Mouse (Mus musculus) forebrain, embryonic 16.5 days (tissue): ENCODE data around the gene Drc3. TPM values are rescaled to one million over a fixed set of nuclear protein-coding genes. Genes with fewer than 3 reads are reported as not detected.

Source experiments
- ATAC-seq: fragments of 200-750 bp; cut with Nextera tagmentation; 2 replicates; pipeline ENCODE4 v1.8.0; 2017; ENCODE audit warnings: mild to moderate bottlenecking, moderate library complexity
- H3K27ac ChIP-seq: fragments of 300-500 bp; sonication (generic); 2 replicates; pipeline ENCODE4 v1.5.1; 2014; ENCODE audit warnings: low read length, control low read depth
- H3K27me3 ChIP-seq: fragments of 300-500 bp; sonication (generic); replicated peaks from 2 replicates; pipeline ENCODE4 v1.6.1; 2014; ENCODE audit warnings: low read length; ENCODE audit not compliant: control insufficient read depth, insufficient read depth
- H3K36me3 ChIP-seq: fragments of 300-500 bp; sonication (generic); 2 replicates; pipeline ENCODE4 v1.6.1; 2014; ENCODE audit not compliant: control insufficient read depth, insufficient read depth
- H3K4me1 ChIP-seq: fragments of 300-500 bp; sonication (generic); replicated peaks from 2 replicates; pipeline ENCODE4 v1.6.1; 2014; ENCODE audit warnings: low read length; ENCODE audit not compliant: control insufficient read depth, insufficient read depth
- H3K4me2 ChIP-seq: fragments of 300-500 bp; sonication (generic); 2 replicates; pipeline ENCODE4 v1.6.1; 2014; ENCODE audit warnings: mild to moderate bottlenecking, low read length, control low read depth
- H3K4me3 ChIP-seq: fragments of 300-500 bp; sonication (generic); replicated peaks from 2 replicates; pipeline ENCODE4 v1.5.1; 2014; ENCODE audit warnings: mild to moderate bottlenecking, low read length, control low read depth
- H3K9ac ChIP-seq: fragments of 300-500 bp; sonication (generic); replicated peaks from 2 replicates; pipeline ENCODE4 v1.6.1; 2014; ENCODE audit warnings: low read depth, low read length, control low read depth
- H3K9me3 ChIP-seq: fragments of 300-500 bp; sonication (generic); 2 replicates; pipeline ENCODE4 v1.6.1; 2016; ENCODE audit warnings: low read length; ENCODE audit not compliant: control insufficient read depth
- WGBS: fragments of 180-500 bp; shearing (Covaris S2); extraction: QIAGEN DNeasy Blood & Tissue Kit; methylation state at CpG from one replicate; pipeline ENCODE4 v1.1.7; 2014; 5-methylcytosine and 5-hydroxymethylcytosine counted together
- polyA plus RNA-seq: library from polyadenylated mRNA; unstranded; fragments of >200 nt; fragmentation: Nextera tagmentation; extraction: Ambion mirVana; gene quantifications from 2 replicates; pipeline ENCODE4 v1.2.1, GENCODE M21; 2015

The Drc3 gene
- polyA plus RNA-seq, 1 experiment from 2014 or later, result 4.7 TPM

GRCm38 (mm10) chr11:60351925-60352371, 1.2 kb upstream of the Drc3 start:
- Histone ChIP-seq H3K4me1 (peaks cover 16% of the 10 kb centered on the region), H3K9me3 (no peaks in the 10 kb centered on the region), H3K27ac (no peak overlapping the region; the same call in 1 of the 2 replicates), H3K27me3 (no peaks in the 10 kb centered on the region), H3K4me2 (peak overlapping the region; percentile 62), H3K36me3 (no peaks in the 10 kb centered on the region), H3K9ac (peak overlapping the region; percentile 71), H3K4me3 (peak overlapping the region; percentile 85)
- 23% methylated on average over 11 of the region's 11 CpGs for WGBS
- ATAC-seq, result no peak

DNA sequence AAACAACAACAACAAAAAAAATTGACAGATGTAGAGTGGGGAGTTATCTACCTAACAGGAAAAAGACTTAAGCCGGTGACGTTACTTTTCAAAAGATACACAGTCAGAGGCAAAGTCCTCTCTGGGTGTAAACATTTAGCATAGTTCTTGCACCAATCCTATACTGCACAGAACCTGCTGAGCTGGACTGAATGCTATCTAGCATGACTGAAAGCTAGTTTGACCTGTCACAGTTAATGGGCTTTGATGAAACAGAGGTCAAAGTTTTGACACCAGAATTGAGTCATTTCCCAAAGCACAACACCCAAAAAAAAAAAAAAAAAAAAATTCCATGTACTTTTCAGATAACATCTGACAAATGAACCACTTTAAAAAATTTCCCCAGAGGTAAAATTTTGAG, 2.8 kb downstream of the Drc3 start:
- 97% methylated on average over 2 of the region's 2 CpGs for WGBS
- Histone ChIP-seq H3K4me3 (no peak overlapping the region), H3K36me3 (no peaks in the 10 kb centered on the region), H3K9me3 (no peaks in the 10 kb centered on the region), H3K4me2 (no peak overlapping the region), H3K4me1 (peaks cover 13% of the 10 kb centered on the region), H3K27me3 (no peaks in the 10 kb centered on the region), H3K27ac (no peak overlapping the region), H3K9ac (no peak overlapping the region)
- ATAC-seq, result no peak

GRCm38 (mm10) chr11:60357116-60357515, 4.0 kb downstream of the Drc3 start:
- Histone ChIP-seq H3K4me2 (no peak overlapping the region), H3K27ac (no peak overlapping the region), H3K27me3 (no peaks in the 10 kb centered on the region), H3K9ac (no peak overlapping the region), H3K36me3 (no peaks in the 10 kb centered on the region), H3K4me1 (peaks cover 3% of the 10 kb centered on the region), H3K9me3 (no peaks in the 10 kb centered on the region), H3K4me3 (no peak overlapping the region)
- no peak for ATAC-seq
- 37% methylated on average over 1 of the region's 1 CpGs for WGBS

DNA sequence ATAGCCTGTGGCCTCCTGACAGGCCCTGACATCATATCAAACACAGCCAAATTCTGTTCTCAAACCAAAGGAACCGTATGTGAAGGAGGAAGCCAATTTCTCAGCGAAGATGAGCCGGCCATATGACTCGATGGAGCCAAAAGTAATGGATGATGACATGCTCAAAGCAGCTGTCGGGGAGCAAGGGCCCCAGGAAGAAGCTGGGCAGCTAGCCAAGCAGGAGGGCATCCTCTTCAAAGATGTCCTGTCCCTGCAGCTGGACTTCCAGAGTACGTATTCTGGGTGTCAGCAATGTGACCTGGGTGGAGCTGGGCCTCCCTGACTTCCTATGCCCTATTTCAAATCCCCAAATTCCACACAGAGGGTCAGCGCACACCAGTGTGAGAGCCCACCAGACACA, 5.4 kb downstream of the Drc3 start:
- no peaks in the 10 kb centered on the region for H3K9me3 ChIP-seq
- no peaks in the 10 kb centered on the region for H3K27me3 ChIP-seq
- no peak for ATAC-seq
- H3K4me1 ChIP-seq, result 0 out of 2 replicates have a peak, but pooled peaks cover under 1% of the 10 kb centered on the region
- 76% methylated on average over 7 of the region's 7 CpGs for WGBS
- H3K9ac ChIP-seq, result no peak overlapping the region
- no peak overlapping the region for H3K27ac ChIP-seq
- H3K4me3 ChIP-seq, result no peak overlapping the region
- no peaks in the 10 kb centered on the region for H3K36me3 ChIP-seq
- H3K4me2 ChIP-seq, result no peak overlapping the region

DNA sequence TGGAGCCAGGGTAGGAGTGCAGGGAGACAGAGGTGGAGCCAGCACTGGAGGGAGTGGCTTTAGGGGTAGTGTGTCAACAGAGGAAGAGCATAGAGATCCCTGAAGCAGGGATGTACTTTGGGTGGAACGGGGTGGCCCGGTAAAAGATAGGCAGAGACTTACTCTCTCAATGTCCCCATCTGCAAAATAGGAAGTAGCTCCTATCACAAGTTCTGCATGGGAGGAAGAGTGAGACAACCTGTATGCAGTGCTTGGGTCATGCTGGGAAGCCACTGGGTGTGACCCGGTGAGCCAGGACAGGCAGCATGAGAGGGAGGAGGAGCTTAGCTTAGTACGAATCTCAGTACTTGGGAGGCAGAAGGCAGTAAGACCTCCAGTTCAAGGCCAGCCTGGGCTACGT, 6.0 kb downstream of the Drc3 start:
- H3K27ac ChIP-seq, result no peak overlapping the region
- no peak for ATAC-seq
- 73% methylated on average over 5 of the region's 5 CpGs for WGBS
- H3K4me1 ChIP-seq, result no peaks in the 10 kb centered on the region
- H3K27me3 ChIP-seq, result no peaks in the 10 kb centered on the region
- H3K9ac ChIP-seq, result no peak overlapping the region
- H3K4me3 ChIP-seq, result no peak overlapping the region
- no peaks in the 10 kb centered on the region for H3K9me3 ChIP-seq
- no peaks in the 10 kb centered on the region for H3K36me3 ChIP-seq
- H3K4me2 ChIP-seq, result no peak overlapping the region

- H3K9me3 ChIP-seq, result no peaks in the 10 kb centered on the region
- H3K27ac ChIP-seq, result no peak overlapping the region
- no peak for ATAC-seq
- H3K36me3 ChIP-seq, result no peaks in the 10 kb centered on the region
- H3K27me3 ChIP-seq, result no peaks in the 10 kb centered on the region
- H3K4me2 ChIP-seq, result no peak overlapping the region
- H3K9ac ChIP-seq, result no peak overlapping the region
- no peaks in the 10 kb centered on the region for H3K4me1 ChIP-seq
- 67% methylated on average over 1 of the region's 1 CpGs for WGBS
- H3K4me3 ChIP-seq, result no peak overlapping the region
Measured at GRCm38 (mm10) chr11:60359936-60360335, 6.8 kb downstream of the Drc3 start.

GRCm38 (mm10) chr11:60360631-60361201, 7.6 kb downstream of the Drc3 start:
- no peak for ATAC-seq
- Histone ChIP-seq H3K27ac (no peak overlapping the region), H3K4me1 (no peaks in the 10 kb centered on the region), H3K36me3 (no peaks in the 10 kb centered on the region), H3K9ac (no peak overlapping the region), H3K27me3 (no peaks in the 10 kb centered on the region), H3K4me2 (no peak overlapping the region), H3K9me3 (no peaks in the 10 kb centered on the region), H3K4me3 (no peak overlapping the region)
- WGBS, result 74% methylated on average over 5 of the region's 5 CpGs

DNA sequence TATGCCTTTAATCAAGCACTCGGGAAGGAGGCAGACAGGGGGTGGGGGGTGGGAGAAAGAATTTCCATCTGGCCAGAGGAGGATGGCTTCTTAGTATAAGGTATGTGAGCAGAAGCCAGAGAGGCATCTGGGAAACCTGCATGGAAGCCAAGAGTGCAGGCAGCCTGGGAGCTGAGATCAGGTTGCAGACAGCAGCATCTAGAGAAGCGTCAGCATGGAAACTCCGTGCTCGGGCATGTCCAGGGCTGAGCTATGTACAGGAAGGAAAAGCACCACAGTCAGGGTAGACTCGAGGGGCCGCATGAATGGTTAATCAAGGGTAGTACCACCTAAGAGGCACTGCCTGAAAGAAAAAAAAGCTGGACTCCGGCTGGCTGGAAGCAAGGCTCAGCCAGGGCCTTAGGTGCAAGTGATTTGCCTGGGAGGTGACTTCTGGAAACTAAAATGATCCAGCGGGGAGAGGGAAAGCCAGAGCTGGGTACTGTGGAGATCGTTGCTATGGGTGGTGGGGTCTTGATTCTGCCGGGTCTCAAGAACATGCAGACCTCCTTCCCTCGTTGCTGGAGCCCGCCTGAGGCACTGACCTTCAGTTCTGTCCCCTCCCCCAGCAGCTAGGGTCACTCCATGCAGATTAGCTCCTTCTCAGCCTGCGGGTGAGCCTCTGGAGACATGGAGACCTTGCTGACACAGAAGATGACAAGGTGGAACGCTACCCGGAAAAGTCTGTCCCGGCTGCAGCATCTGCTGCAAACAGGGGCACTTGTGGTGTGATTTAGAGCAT, 13.3 kb downstream of the Drc3 start:
- H3K27ac ChIP-seq, result no peak overlapping the region
- H3K36me3 ChIP-seq, result no peaks in the 10 kb centered on the region
- whole genome bisulfite sequencing, result 50% methylated on average over 16 of the region's 16 CpGs
- H3K4me2 ChIP-seq, result no peak overlapping the region
- H3K27me3 ChIP-seq, result no peaks in the 10 kb centered on the region
- no peak for ATAC-seq
- H3K9ac ChIP-seq, result no peak overlapping the region
- no peaks in the 10 kb centered on the region for H3K4me1 ChIP-seq
- no peak overlapping the region for H3K4me3 ChIP-seq
- no peaks in the 10 kb centered on the region for H3K9me3 ChIP-seq

DNA sequence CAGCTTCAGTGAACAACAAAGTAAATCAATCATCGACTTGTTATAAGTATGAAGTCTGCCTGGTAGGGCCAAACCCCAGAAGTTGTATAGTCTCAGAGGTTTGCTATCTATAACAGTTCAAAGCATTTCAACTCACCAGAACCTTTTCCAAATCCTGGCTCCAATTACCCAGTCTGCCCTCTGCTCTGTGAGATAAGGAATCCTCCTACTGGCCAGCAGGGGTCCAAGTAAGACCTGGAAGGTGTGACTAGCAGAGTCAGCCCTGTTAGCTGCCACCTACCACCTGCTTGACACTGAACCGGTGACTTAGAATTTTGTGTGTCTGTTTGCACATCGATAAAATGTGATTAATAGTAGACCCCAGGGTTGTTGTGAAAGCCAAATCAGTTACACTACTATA, 14.1 kb downstream of the Drc3 start:
- no peak for ATAC-seq
- Histone ChIP-seq H3K9me3 (no peaks in the 10 kb centered on the region), H3K4me2 (no peak overlapping the region), H3K4me1 (no peaks in the 10 kb centered on the region), H3K9ac (no peak overlapping the region), H3K36me3 (no peaks in the 10 kb centered on the region), H3K27me3 (no peaks in the 10 kb centered on the region), H3K4me3 (no peak overlapping the region), H3K27ac (no peak overlapping the region)
- 84% methylated on average over 3 of the region's 3 CpGs for WGBS
